Mouse (Mus musculus): Measurements from ENCODE around the gene Fzr1. TPM values are rescaled to one million over a fixed set of nuclear protein-coding genes. Genes with fewer than 3 reads are reported as not detected.

Fzr1 gene
- polyA plus RNA-seq, 1 experiment: 62.5 TPM

GRCm38 (mm10) chr10:81418216-81419070, 40.1 kb upstream of the Fzr1 start:
- peaks cover 28% of the 10 kb centered on the region for H3K27me3 ChIP-seq (ENCODE audit: control insufficient read depth)
- no peak for TF ChIP-seq TAL1 (IDR thresholded peaks at IDR 0.05; ENCODE audit: low read length)
- TF ChIP-seq GATA1 (IDR thresholded peaks at IDR 0.05; ENCODE audit: low read length): no peak
- no peaks in the 10 kb centered on the region; the same call in 1 of the 2 replicates for H3K36me3 ChIP-seq (ENCODE audit: control insufficient read depth)
- peaks cover 15% of the 10 kb centered on the region for H3K4me1 ChIP-seq (ENCODE audit: control insufficient read depth)
- no peak overlapping the region for H3K4me3 ChIP-seq (replicated peaks)
- no peaks in the 10 kb centered on the region for H3K9me3 ChIP-seq (ENCODE audit: control insufficient read depth, low read length)

- H3K4me1 ChIP-seq (ENCODE audit: control insufficient read depth): peaks cover 17% of the 10 kb centered on the region
- peaks cover 24% of the 10 kb centered on the region for H3K27me3 ChIP-seq (ENCODE audit: control insufficient read depth)
- no peaks in the 10 kb centered on the region; the same call in 1 of the 2 replicates for H3K36me3 ChIP-seq (ENCODE audit: control insufficient read depth)
- no peaks in the 10 kb centered on the region for H3K9me3 ChIP-seq (ENCODE audit: control insufficient read depth, low read length)
- no peak overlapping the region for H3K4me3 ChIP-seq (replicated peaks)
- TF ChIP-seq TAL1 (IDR thresholded peaks at IDR 0.05; ENCODE audit: low read length) (no peak), GATA1 (IDR thresholded peaks at IDR 0.05; ENCODE audit: low read length) (no peak)
These were observed 39.2 kb upstream of the Fzr1 start for GRCm38 (mm10) chr10:81417227-81418215.

GRCm38 (mm10) chr10:81416581-81417226, 38.4 kb upstream of the Fzr1 start:
- H3K4me1 ChIP-seq (ENCODE audit: control insufficient read depth): peaks cover 18% of the 10 kb centered on the region
- H3K4me3 ChIP-seq (replicated peaks): no peak overlapping the region
- no peaks in the 10 kb centered on the region for H3K9me3 ChIP-seq (ENCODE audit: control insufficient read depth, low read length)
- peaks cover 20% of the 10 kb centered on the region for H3K27me3 ChIP-seq (ENCODE audit: control insufficient read depth)
- no peaks in the 10 kb centered on the region; the same call in 1 of the 2 replicates for H3K36me3 ChIP-seq (ENCODE audit: control insufficient read depth)
- no peak for TF ChIP-seq GATA1 (IDR thresholded peaks at IDR 0.05; ENCODE audit: low read length)
- TF ChIP-seq TAL1 (IDR thresholded peaks at IDR 0.05; ENCODE audit: low read length): no peak

GRCm38 (mm10) chr10:81415549-81416310, 37.4 kb upstream of the Fzr1 start:
- Histone ChIP-seq H3K4me1 (ENCODE audit: control insufficient read depth) (peaks cover 24% of the 10 kb centered on the region), H3K9me3 (ENCODE audit: control insufficient read depth, low read length) (no peaks in the 10 kb centered on the region), H3K27me3 (ENCODE audit: control insufficient read depth) (peaks cover 20% of the 10 kb centered on the region), H3K4me3 (replicated peaks) (no peak overlapping the region), H3K36me3 (ENCODE audit: control insufficient read depth) (no peaks in the 10 kb centered on the region; the same call in 1 of the 2 replicates)
- TF ChIP-seq GATA1 (IDR thresholded peaks at IDR 0.05; ENCODE audit: low read length) (no peak), TAL1 (IDR thresholded peaks at IDR 0.05; ENCODE audit: low read length) (no peak)

GRCm38 (mm10) chr10:81415146-81415545, 36.8 kb upstream of the Fzr1 start:
- no peak overlapping the region for H3K4me3 ChIP-seq (replicated peaks)
- peaks cover 30% of the 10 kb centered on the region for H3K4me1 ChIP-seq (ENCODE audit: control insufficient read depth)
- H3K9me3 ChIP-seq (ENCODE audit: control insufficient read depth, low read length): no peaks in the 10 kb centered on the region
- no peak for TF ChIP-seq GATA1 (IDR thresholded peaks at IDR 0.05; ENCODE audit: low read length)
- no peak for TF ChIP-seq TAL1 (IDR thresholded peaks at IDR 0.05; ENCODE audit: low read length)
- H3K36me3 ChIP-seq (ENCODE audit: control insufficient read depth): no peaks in the 10 kb centered on the region; the same call in 1 of the 2 replicates
- H3K27me3 ChIP-seq (ENCODE audit: control insufficient read depth): peaks cover 20% of the 10 kb centered on the region

GRCm38 (mm10) chr10:81414682-81415081, 36.4 kb upstream of the Fzr1 start:
- Histone ChIP-seq H3K27me3 (ENCODE audit: control insufficient read depth) (peaks cover 20% of the 10 kb centered on the region), H3K4me1 (ENCODE audit: control insufficient read depth) (peaks cover 32% of the 10 kb centered on the region), H3K36me3 (ENCODE audit: control insufficient read depth) (no peaks in the 10 kb centered on the region; the same call in 1 of the 2 replicates), H3K9me3 (ENCODE audit: control insufficient read depth, low read length) (no peaks in the 10 kb centered on the region), H3K4me3 (replicated peaks) (no peak overlapping the region)
- TF ChIP-seq TAL1 (IDR thresholded peaks at IDR 0.05; ENCODE audit: low read length) (no peak), GATA1 (IDR thresholded peaks at IDR 0.05; ENCODE audit: low read length) (no peak)

GRCm38 (mm10) chr10:81413310-81414261, 35.3 kb upstream of the Fzr1 start:
- Histone ChIP-seq H3K4me1 (ENCODE audit: control insufficient read depth) (peaks cover 37% of the 10 kb centered on the region), H3K27me3 (ENCODE audit: control insufficient read depth) (peaks cover 22% of the 10 kb centered on the region), H3K9me3 (ENCODE audit: control insufficient read depth, low read length) (no peaks in the 10 kb centered on the region), H3K4me3 (replicated peaks) (no peak overlapping the region), H3K36me3 (ENCODE audit: control insufficient read depth) (no peaks in the 10 kb centered on the region)
- TF ChIP-seq GATA1 (IDR thresholded peaks at IDR 0.05; ENCODE audit: low read length) (no peak), TAL1 (IDR thresholded peaks at IDR 0.05; ENCODE audit: low read length) (no peak)
